Mouse (Mus musculus) kidney, adult 2 months (tissue): ENCODE measurements around the gene Hcst. TPM values are rescaled to one million over a fixed set of nuclear protein-coding genes. Genes with fewer than 3 reads are reported as not detected.

Source experiments
- DNase-seq: peaks from one replicate; pipeline ENCODE4 v3.0.0; 2021
- H3K27ac ChIP-seq: fragments of 200-500 bp; 2 replicates; pipeline ENCODE4 v1.5.1; 2012; ENCODE audit warnings: low read depth, low read length, control low read depth, inconsistent platforms; ENCODE audit not compliant: insufficient read depth
- H3K27me3 ChIP-seq: fragments of 200-500 bp; replicated peaks from 2 replicates; pipeline ENCODE4 v1.6.1; 2012; ENCODE audit warnings: mild to moderate bottlenecking, moderate library complexity, low read length, inconsistent platforms; ENCODE audit not compliant: control insufficient read depth, insufficient read depth
- H3K36me3 ChIP-seq: fragments of 200-500 bp; 2 replicates; pipeline ENCODE4 v1.6.1; 2012; ENCODE audit warnings: mild to moderate bottlenecking, moderate library complexity, low read length, inconsistent platforms; ENCODE audit not compliant: control insufficient read depth, insufficient read depth
- H3K4me1 ChIP-seq: fragments of 200-500 bp; 2 replicates; pipeline ENCODE4 v1.6.1; 2011; ENCODE audit warnings: low read length; ENCODE audit not compliant: control insufficient read depth, insufficient read depth
- H3K4me3 ChIP-seq: fragments of 200-500 bp; 2 replicates; pipeline ENCODE4 v1.5.1; 2011; ENCODE audit warnings: mild to moderate bottlenecking, low read depth, low read length, control low read depth; ENCODE audit not compliant: insufficient read depth
- CTCF ChIP-seq: fragments of 200-500 bp; conservative IDR thresholded peaks from 2 replicates; pipeline ENCODE4 v1.5.1; 2011; ENCODE audit warnings: low read depth, mild to moderate bottlenecking, control low read depth, low read length, moderate library complexity, mixed read lengths; ENCODE audit not compliant: insufficient read depth, insufficient read length
- POLR2A ChIP-seq: fragments of 200-500 bp; IDR thresholded peaks from one replicate; pipeline ENCODE4 v1.6.1; 2011; ENCODE audit warnings: low read depth, low read length, control low read depth
- WGBS: fragments of 180-500 bp; shearing (Covaris S2); methylation state at CpG from one replicate; pipeline ENCODE4 v1.1.7; 2018; 5-methylcytosine and 5-hydroxymethylcytosine counted together
- polyA plus RNA-seq: library from polyadenylated mRNA; depleted of rRNA; stranded (reverse); fragments of >200 nt; gene quantifications from 2 replicates; pipeline ENCODE4 v1.2.3, GENCODE M21; 2012

Gene Hcst
- polyA plus RNA-seq, 1 experiment, result 12.0 TPM

GRCm38 (mm10) chr7:30421175-30421889, 1.7 kb upstream of the Hcst start, which contains the start of gene Nfkbid:
Gene Nfkbid, plus strand, starts transcription at chr7:30421732.
- no peak for TF ChIP-seq CTCF
- TF ChIP-seq POLR2A, result no peak
- Histone ChIP-seq H3K4me3 (peak within 1 kb of the TSS; percentile 70), H3K27ac (peak within 1 kb of the TSS; percentile 49; the same call in 1 of the 2 replicates), H3K36me3 (no peaks in the 10 kb centered on the region), H3K4me1 (no peaks in the 10 kb centered on the region), H3K27me3 (no peaks in the 10 kb centered on the region)
- WGBS, result 9% methylated on average over 31 of the region's 31 CpGs
- peak; percentile 74 for DNase-seq

- Histone ChIP-seq H3K36me3 (no peaks in the 10 kb centered on the region), H3K27me3 (no peaks in the 10 kb centered on the region), H3K4me1 (no peaks in the 10 kb centered on the region), H3K4me3 (no peak overlapping the region), H3K27ac (no peak overlapping the region)
- TF ChIP-seq POLR2A, result no peak
- no peak for TF ChIP-seq CTCF
- WGBS, result 88% methylated on average over 3 of the region's 3 CpGs
- DNase-seq, result no peak
These were observed 1.0 kb upstream of the Hcst start for GRCm38 (mm10) chr7:30420673-30421072.

GRCm38 (mm10) chr7:30417856-30418255, 1.8 kb downstream of the Hcst start:
- Histone ChIP-seq H3K4me3 (no peak overlapping the region), H3K4me1 (no peaks in the 10 kb centered on the region), H3K36me3 (no peaks in the 10 kb centered on the region), H3K27ac (no peak overlapping the region), H3K27me3 (no peaks in the 10 kb centered on the region)
- WGBS, result 79% methylated on average over 9 of the region's 9 CpGs
- no peak for DNase-seq
- no peak for TF ChIP-seq POLR2A
- no peak for TF ChIP-seq CTCF

- TF ChIP-seq POLR2A (no peak), CTCF (no peak)
- WGBS, result 61% methylated on average over 5 of the region's 5 CpGs
- Histone ChIP-seq H3K36me3 (no peaks in the 10 kb centered on the region), H3K4me3 (no peak within 1 kb of the TSS), H3K4me1 (no peaks in the 10 kb centered on the region), H3K27me3 (no peaks in the 10 kb centered on the region), H3K27ac (no peak within 1 kb of the TSS)
- DNase-seq, result peak; percentile 17
These were observed 6.1 kb downstream of the Hcst start, which contains the start of gene Tyrobp for GRCm38 (mm10) chr7:30413596-30413995. Gene Tyrobp, plus strand, starts transcription at chr7:30413760.

GRCm38 (mm10) chr7:30412735-30413147, 6.9 kb downstream of the Hcst start:
- WGBS, result 51% methylated on average over 4 of the region's 4 CpGs
- no peak for DNase-seq
- H3K4me1 ChIP-seq, result no peaks in the 10 kb centered on the region
- H3K27ac ChIP-seq, result no peak overlapping the region
- TF ChIP-seq POLR2A (no peak), CTCF (no peak)
- H3K36me3 ChIP-seq, result no peaks in the 10 kb centered on the region
- H3K27me3 ChIP-seq, result no peaks in the 10 kb centered on the region
- H3K4me3 ChIP-seq, result no peak overlapping the region

GRCm38 (mm10) chr7:30411023-30411422, 8.6 kb downstream of the Hcst start:
- Histone ChIP-seq H3K27ac (no peak overlapping the region), H3K36me3 (no peaks in the 10 kb centered on the region), H3K4me1 (no peaks in the 10 kb centered on the region), H3K4me3 (no peak overlapping the region), H3K27me3 (no peaks in the 10 kb centered on the region; the same call in 1 of the 2 replicates)
- WGBS, result 76% methylated on average over 3 of the region's 3 CpGs
- TF ChIP-seq CTCF (no peak), POLR2A (no peak)
- no peak for DNase-seq

- DNase-seq, result no peak
- H3K27ac ChIP-seq, result no peak overlapping the region
- TF ChIP-seq CTCF (no peak), POLR2A (no peak)
- 29% methylated on average over 2 of the region's 2 CpGs for WGBS
- no peaks in the 10 kb centered on the region; the same call in 1 of the 2 replicates for H3K27me3 ChIP-seq
- no peaks in the 10 kb centered on the region for H3K36me3 ChIP-seq
- H3K4me1 ChIP-seq, result no peaks in the 10 kb centered on the region
- no peak overlapping the region for H3K4me3 ChIP-seq
These were observed 9.9 kb downstream of the Hcst start for GRCm38 (mm10) chr7:30409789-30410188.
